Mouse (Mus musculus): ENCODE measurements around the gene Stub1. TPM values are rescaled to one million over a fixed set of nuclear protein-coding genes. Genes with fewer than 3 reads are reported as not detected.
A peak's percentile ranks its signal among the peaks of the same experiment; 100 is the strongest.

Stub1 gene
- polyA plus RNA-seq, 1 experiment from 2014 or later: 345 TPM

DNA sequence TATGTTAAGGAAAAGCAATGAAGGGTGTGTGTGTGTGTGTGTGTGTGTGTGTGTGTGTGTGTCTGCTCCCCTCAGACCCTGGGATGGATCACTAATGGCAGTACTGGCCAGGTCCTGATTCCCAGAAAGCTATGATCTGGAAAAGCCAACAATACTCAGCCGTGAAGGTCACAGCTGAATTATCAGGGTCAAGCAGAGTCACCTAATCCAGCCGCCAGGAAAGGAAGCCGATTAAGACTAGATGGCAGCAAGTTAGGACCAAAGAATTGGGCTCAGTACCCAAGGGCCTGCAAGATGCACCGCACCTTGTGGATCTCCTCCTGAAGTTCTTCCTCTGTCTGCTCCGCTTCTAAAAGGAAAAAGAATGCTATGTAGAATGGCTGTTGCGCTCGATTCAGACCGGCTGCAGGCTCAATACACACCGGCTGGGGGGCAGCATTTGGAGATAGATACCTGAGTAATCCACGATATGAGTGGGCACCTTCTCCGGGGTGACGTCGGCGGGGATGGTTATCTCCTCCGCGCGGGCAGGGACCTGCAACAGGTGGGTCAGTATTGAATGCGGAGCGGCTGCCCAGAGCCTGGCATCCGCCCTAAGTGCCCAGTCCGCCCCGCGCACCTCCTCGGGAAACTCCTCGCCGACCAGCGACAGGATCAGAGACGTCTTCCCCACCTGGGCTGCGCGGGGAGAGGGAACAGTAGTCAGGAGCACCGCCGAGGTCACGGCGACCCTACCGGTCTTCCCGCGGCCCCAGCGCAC lies 10.6 kb upstream of the Stub1 start:
- peaks cover 12% of the 10 kb centered on the region for H3K4me1 ChIP-seq (replicated peaks; ENCODE audit: control insufficient read depth, insufficient read depth, low read length)
- peak overlapping the region; percentile 81 for H3K9ac ChIP-seq (ENCODE audit: low read length)
- peaks cover 67% of the 10 kb centered on the region for H3K36me3 ChIP-seq (ENCODE audit: control insufficient read depth, insufficient read depth, low read length)
- ATAC-seq (replicated peaks; ENCODE audit: low FRiP score, low TSS enrichment, low read depth): no peak; the same call in 1 of the 2 replicates
- peak overlapping the region; percentile 87 for H3K4me2 ChIP-seq (ENCODE audit: low read length)
- H3K9me3 ChIP-seq (ENCODE audit: control insufficient read depth, low read length): no peaks in the 10 kb centered on the region
- no peak for DNase-seq (ENCODE audit: low spot score)
- H3K4me3 ChIP-seq (ENCODE audit: low read depth, low read length): peak overlapping the region; percentile 78
- 3% methylated on average over 37 of the region's 38 CpGs for WGBS
- no peaks in the 10 kb centered on the region for H3K27me3 ChIP-seq (replicated peaks; ENCODE audit: control insufficient read depth, insufficient read depth, low read length)
- H3K27ac ChIP-seq (ENCODE audit: low read depth): peak overlapping the region; percentile 70

- Histone ChIP-seq H3K9me3 (ENCODE audit: control insufficient read depth, low read length) (no peaks in the 10 kb centered on the region), H3K4me3 (ENCODE audit: low read depth, low read length) (peak overlapping the region; percentile 78), H3K4me1 (replicated peaks; ENCODE audit: control insufficient read depth, insufficient read depth, low read length) (peaks cover 12% of the 10 kb centered on the region), H3K27me3 (replicated peaks; ENCODE audit: control insufficient read depth, insufficient read depth, low read length) (no peaks in the 10 kb centered on the region), H3K27ac (ENCODE audit: low read depth) (no peak overlapping the region), H3K9ac (ENCODE audit: low read length) (peak overlapping the region; percentile 81), H3K4me2 (ENCODE audit: low read length) (peak overlapping the region; percentile 87), H3K36me3 (ENCODE audit: control insufficient read depth, insufficient read depth, low read length) (peaks cover 66% of the 10 kb centered on the region)
- 90% methylated on average over 4 of the region's 4 CpGs for WGBS
- DNase-seq (ENCODE audit: low spot score) (no peak), ATAC-seq (replicated peaks; ENCODE audit: low FRiP score, low TSS enrichment, low read depth) (no peak)
Observed at GRCm38 (mm10) chr17:25843122-25843521, 9.9 kb upstream of the Stub1 start.

GRCm38 (mm10) chr17:25842509-25842908 lies 9.3 kb upstream of the Stub1 start:
- Histone ChIP-seq H3K4me3 (ENCODE audit: low read depth, low read length) (no peak overlapping the region), H3K4me2 (ENCODE audit: low read length) (no peak overlapping the region), H3K4me1 (replicated peaks; ENCODE audit: control insufficient read depth, insufficient read depth, low read length) (peaks cover 12% of the 10 kb centered on the region), H3K36me3 (ENCODE audit: control insufficient read depth, insufficient read depth, low read length) (peaks cover 65% of the 10 kb centered on the region), H3K27ac (ENCODE audit: low read depth) (no peak overlapping the region), H3K9ac (ENCODE audit: low read length) (no peak overlapping the region), H3K9me3 (ENCODE audit: control insufficient read depth, low read length) (no peaks in the 10 kb centered on the region), H3K27me3 (replicated peaks; ENCODE audit: control insufficient read depth, insufficient read depth, low read length) (no peaks in the 10 kb centered on the region)
- ATAC-seq (replicated peaks; ENCODE audit: low FRiP score, low TSS enrichment, low read depth): no peak
- WGBS: 79% methylated on average over 3 of the region's 3 CpGs
- DNase-seq (ENCODE audit: low spot score): no peak

- Histone ChIP-seq H3K4me3 (ENCODE audit: low read depth, low read length) (no peak within 1 kb of the TSS), H3K4me2 (ENCODE audit: low read length) (no peak within 1 kb of the TSS), H3K4me1 (replicated peaks; ENCODE audit: control insufficient read depth, insufficient read depth, low read length) (peaks cover 19% of the 10 kb centered on the region), H3K9ac (ENCODE audit: low read length) (no peak within 1 kb of the TSS), H3K9me3 (ENCODE audit: control insufficient read depth, low read length) (no peaks in the 10 kb centered on the region), H3K27ac (ENCODE audit: low read depth) (no peak within 1 kb of the TSS), H3K36me3 (ENCODE audit: control insufficient read depth, insufficient read depth, low read length) (peaks cover 58% of the 10 kb centered on the region), H3K27me3 (replicated peaks; ENCODE audit: control insufficient read depth, insufficient read depth, low read length) (no peaks in the 10 kb centered on the region)
- ATAC-seq (replicated peaks; ENCODE audit: low FRiP score, low TSS enrichment, low read depth) (no peak), DNase-seq (ENCODE audit: low spot score) (no peak)
- 96% methylated on average over 22 of the region's 22 CpGs for WGBS
Observed at GRCm38 (mm10) chr17:25841117-25841880, 8.1 kb upstream of the Stub1 start, which contains the start of gene Gm20683. Gene Gm20683, minus strand, starts transcription at chr17:25841763.

GRCm38 (mm10) chr17:25840519-25840918 lies 7.3 kb upstream of the Stub1 start:
- H3K27me3 ChIP-seq (replicated peaks; ENCODE audit: control insufficient read depth, insufficient read depth, low read length): no peaks in the 10 kb centered on the region
- peaks cover 52% of the 10 kb centered on the region for H3K36me3 ChIP-seq (ENCODE audit: control insufficient read depth, insufficient read depth, low read length)
- WGBS: 94% methylated on average over 6 of the region's 6 CpGs
- no peak overlapping the region for H3K4me2 ChIP-seq (ENCODE audit: low read length)
- ATAC-seq (replicated peaks; ENCODE audit: low FRiP score, low TSS enrichment, low read depth) (no peak), DNase-seq (ENCODE audit: low spot score) (no peak)
- no peak overlapping the region for H3K27ac ChIP-seq (ENCODE audit: low read depth)
- H3K9ac ChIP-seq (ENCODE audit: low read length): no peak overlapping the region
- H3K4me3 ChIP-seq (ENCODE audit: low read depth, low read length): no peak overlapping the region
- H3K9me3 ChIP-seq (ENCODE audit: control insufficient read depth, low read length): no peaks in the 10 kb centered on the region
- peaks cover 23% of the 10 kb centered on the region for H3K4me1 ChIP-seq (replicated peaks; ENCODE audit: control insufficient read depth, insufficient read depth, low read length)

DNA sequence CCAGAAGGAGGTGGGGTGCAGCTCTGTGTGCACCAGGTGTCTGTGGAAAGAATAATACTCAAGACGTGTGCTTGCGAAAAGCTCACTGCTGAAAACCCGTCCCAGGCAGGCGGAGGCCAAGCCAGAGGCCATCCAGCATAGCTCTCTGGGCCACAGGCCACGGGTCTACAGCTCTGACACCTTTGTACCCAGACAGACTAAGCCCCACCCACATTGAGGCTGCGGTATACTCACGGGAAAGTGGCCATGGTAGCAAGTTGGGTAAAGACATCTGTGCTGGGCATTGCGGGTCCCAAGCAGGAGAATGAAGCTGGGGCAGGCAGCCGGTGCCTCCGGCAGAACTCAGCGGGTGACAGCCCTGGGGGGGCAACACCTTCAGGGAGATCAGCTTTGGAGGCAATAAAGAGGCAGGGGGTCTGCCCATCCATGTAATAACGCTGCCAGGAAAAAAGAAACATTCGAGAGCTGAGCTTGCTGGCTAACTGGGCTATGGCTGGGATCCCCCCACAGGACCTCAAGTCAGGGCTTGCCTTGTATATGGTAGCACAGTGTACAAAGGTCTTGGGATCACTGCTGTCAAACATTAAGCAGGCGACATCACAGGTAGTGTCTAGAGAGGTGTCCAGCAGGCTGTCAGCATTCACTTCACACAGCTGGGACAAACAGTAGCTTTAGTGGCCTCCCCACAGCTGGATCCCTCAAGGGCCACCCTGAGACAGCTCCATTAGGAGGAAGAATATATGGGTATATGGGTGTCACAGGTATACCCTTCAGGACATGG lies 6.4 kb upstream of the Stub1 start:
- Histone ChIP-seq H3K9ac (ENCODE audit: low read length) (no peak overlapping the region), H3K4me3 (ENCODE audit: low read depth, low read length) (no peak overlapping the region), H3K27ac (ENCODE audit: low read depth) (no peak overlapping the region), H3K9me3 (ENCODE audit: control insufficient read depth, low read length) (no peaks in the 10 kb centered on the region), H3K4me1 (replicated peaks; ENCODE audit: control insufficient read depth, insufficient read depth, low read length) (peaks cover 23% of the 10 kb centered on the region), H3K27me3 (replicated peaks; ENCODE audit: control insufficient read depth, insufficient read depth, low read length) (no peaks in the 10 kb centered on the region), H3K4me2 (ENCODE audit: low read length) (no peak overlapping the region), H3K36me3 (ENCODE audit: control insufficient read depth, insufficient read depth, low read length) (peaks cover 55% of the 10 kb centered on the region)
- ATAC-seq (replicated peaks; ENCODE audit: low FRiP score, low TSS enrichment, low read depth) (no peak), DNase-seq (ENCODE audit: low spot score) (no peak)
- WGBS: 85% methylated on average over 14 of the region's 14 CpGs

- DNase-seq (ENCODE audit: low spot score) (no peak), ATAC-seq (replicated peaks; ENCODE audit: low FRiP score, low TSS enrichment, low read depth) (no peak)
- Histone ChIP-seq H3K36me3 (ENCODE audit: control insufficient read depth, insufficient read depth, low read length) (peaks cover 55% of the 10 kb centered on the region), H3K4me1 (replicated peaks; ENCODE audit: control insufficient read depth, insufficient read depth, low read length) (peaks cover 31% of the 10 kb centered on the region), H3K27ac (ENCODE audit: low read depth) (no peak overlapping the region), H3K27me3 (replicated peaks; ENCODE audit: control insufficient read depth, insufficient read depth, low read length) (no peaks in the 10 kb centered on the region), H3K9ac (ENCODE audit: low read length) (no peak overlapping the region), H3K4me3 (ENCODE audit: low read depth, low read length) (no peak overlapping the region), H3K4me2 (ENCODE audit: low read length) (no peak overlapping the region), H3K9me3 (ENCODE audit: control insufficient read depth, low read length) (no peaks in the 10 kb centered on the region)
- WGBS: 85% methylated on average over 4 of the region's 4 CpGs
Observed at GRCm38 (mm10) chr17:25838904-25839303, 5.7 kb upstream of the Stub1 start.

GRCm38 (mm10) chr17:25837533-25837932 lies 4.3 kb upstream of the Stub1 start:
- no peak overlapping the region for H3K27ac ChIP-seq (ENCODE audit: low read depth)

More at GRCm38 (mm10) chr17:25837533-25837932, 4.3 kb upstream of the Stub1 start:
- Histone ChIP-seq H3K4me3 (ENCODE audit: low read depth, low read length) (no peak overlapping the region), H3K4me2 (ENCODE audit: low read length) (peak overlapping the region; percentile 72; the same call in 1 of the 2 replicates), H3K27me3 (replicated peaks; ENCODE audit: control insufficient read depth, insufficient read depth, low read length) (no peaks in the 10 kb centered on the region), H3K4me1 (replicated peaks; ENCODE audit: control insufficient read depth, insufficient read depth, low read length) (peaks cover 24% of the 10 kb centered on the region), H3K9me3 (ENCODE audit: control insufficient read depth, low read length) (no peaks in the 10 kb centered on the region), H3K36me3 (ENCODE audit: control insufficient read depth, insufficient read depth, low read length) (peaks cover 54% of the 10 kb centered on the region), H3K9ac (ENCODE audit: low read length) (no peak overlapping the region)
- DNase-seq (ENCODE audit: low spot score) (no peak), ATAC-seq (replicated peaks; ENCODE audit: low FRiP score, low TSS enrichment, low read depth) (no peak)
- WGBS: 46% methylated on average over 3 of the region's 3 CpGs

Measured in intestine, embryonic 14.5 days (tissue).